Mouse (Mus musculus): ENCODE data around the gene Eif4e2.

Gene Eif4e2

GRCm38 (mm10) chr1:87259316-87259715, 45.6 kb downstream of the Eif4e2 start:
- no peak for DNase-seq (ENCODE audit: low spot score in 2 of 2)

- DNase-seq (ENCODE audit: low spot score in 2 of 2), result no peak
These were observed 49.5 kb downstream of the Eif4e2 start for GRCm38 (mm10) chr1:87263257-87263656.

- DNase-seq (ENCODE audit: low spot score in 2 of 2), result no peak
These were observed 50.1 kb downstream of the Eif4e2 start for GRCm38 (mm10) chr1:87263796-87264133.

GRCm38 (mm10) chr1:87264134-87265006, 50.7 kb downstream of the Eif4e2 start, which contains the start of gene Efhd1:
Gene Efhd1 (plus strand): TSS chr1:87264363.
- peak in 1 of 2 experiments; percentile 30 for DNase-seq (ENCODE audit: low spot score in 2 of 2)

- no peak for DNase-seq (ENCODE audit: low spot score in 2 of 2)
These were observed 51.5 kb downstream of the Eif4e2 start for GRCm38 (mm10) chr1:87265200-87265599.

GRCm38 (mm10) chr1:87266296-87267090, 52.8 kb downstream of the Eif4e2 start:
- no peak for DNase-seq (ENCODE audit: low spot score in 2 of 2)

GRCm38 (mm10) chr1:87270204-87270603, 56.5 kb downstream of the Eif4e2 start:
- DNase-seq (ENCODE audit: low spot score in 2 of 2), result no peak

GRCm38 (mm10) chr1:87270641-87271467, 57.1 kb downstream of the Eif4e2 start:
- no peak for DNase-seq (ENCODE audit: low spot score in 2 of 2)

GRCm38 (mm10) chr1:87271596-87271995, 57.9 kb downstream of the Eif4e2 start:
- no peak for DNase-seq (ENCODE audit: low spot score in 2 of 2)

GRCm38 (mm10) chr1:87272462-87272861, 58.7 kb downstream of the Eif4e2 start:
- DNase-seq (ENCODE audit: low spot score in 2 of 2), result no peak

- DNase-seq (ENCODE audit: low spot score in 2 of 2), result peak in 1 of 2 experiments; percentile 49
These were observed 59.8 kb downstream of the Eif4e2 start for GRCm38 (mm10) chr1:87273514-87273942.

GRCm38 (mm10) chr1:87274134-87274533, 60.4 kb downstream of the Eif4e2 start:
- no peak for DNase-seq (ENCODE audit: low spot score in 2 of 2)

GRCm38 (mm10) chr1:87275151-87275550, 61.4 kb downstream of the Eif4e2 start:
- DNase-seq (ENCODE audit: low spot score in 2 of 2), result no peak

- DNase-seq (ENCODE audit: low spot score in 2 of 2), result no peak
These were observed 62.3 kb downstream of the Eif4e2 start for GRCm38 (mm10) chr1:87276056-87276455.

GRCm38 (mm10) chr1:87280281-87280680, 66.6 kb downstream of the Eif4e2 start:
- DNase-seq (ENCODE audit: low spot score in 2 of 2), result no peak

GRCm38 (mm10) chr1:87281599-87282412, 68.1 kb downstream of the Eif4e2 start:
- DNase-seq (ENCODE audit: low spot score in 2 of 2), result no peak

GRCm38 (mm10) chr1:87282413-87282788, 68.7 kb downstream of the Eif4e2 start:
- DNase-seq (ENCODE audit: low spot score in 2 of 2), result no peak

- no peak for DNase-seq (ENCODE audit: low spot score in 2 of 2)
These were observed 69.8 kb downstream of the Eif4e2 start for GRCm38 (mm10) chr1:87283410-87283960.

GRCm38 (mm10) chr1:87287105-87287504, 73.4 kb downstream of the Eif4e2 start:
- DNase-seq (ENCODE audit: low spot score in 2 of 2), result no peak

Data from urinary bladder, postnatal 4 days (tissue).